Mouse (Mus musculus): ENCODE results near the gene Acin1. TPM values are rescaled to one million over a fixed set of nuclear protein-coding genes. Genes with fewer than 3 reads are reported as not detected.

The Acin1 gene
- polyA plus RNA-seq, 1 experiment from 2014 or later, result 150 TPM

GRCm38 (mm10) chr14:54687251-54687650, 520 bp upstream of the Acin1 start:
- H3K27me3 ChIP-seq (replicated peaks; ENCODE audit: low read depth, poor library complexity, severe bottlenecking), result no peaks in the 10 kb centered on the region
- peaks cover 26% of the 10 kb centered on the region for H3K4me1 ChIP-seq
- no peaks in the 10 kb centered on the region for H3K9me3 ChIP-seq
- H3K27ac ChIP-seq (replicated peaks), result peak overlapping the region; percentile 93
- WGBS, result 8% methylated on average over 8 of the region's 8 CpGs
- H3K36me3 ChIP-seq (replicated peaks), result peaks cover 48% of the 10 kb centered on the region
- peak overlapping the region; percentile 75 for H3K4me3 ChIP-seq
- no peak for DNase-seq (ENCODE audit: low spot score)

DNA sequence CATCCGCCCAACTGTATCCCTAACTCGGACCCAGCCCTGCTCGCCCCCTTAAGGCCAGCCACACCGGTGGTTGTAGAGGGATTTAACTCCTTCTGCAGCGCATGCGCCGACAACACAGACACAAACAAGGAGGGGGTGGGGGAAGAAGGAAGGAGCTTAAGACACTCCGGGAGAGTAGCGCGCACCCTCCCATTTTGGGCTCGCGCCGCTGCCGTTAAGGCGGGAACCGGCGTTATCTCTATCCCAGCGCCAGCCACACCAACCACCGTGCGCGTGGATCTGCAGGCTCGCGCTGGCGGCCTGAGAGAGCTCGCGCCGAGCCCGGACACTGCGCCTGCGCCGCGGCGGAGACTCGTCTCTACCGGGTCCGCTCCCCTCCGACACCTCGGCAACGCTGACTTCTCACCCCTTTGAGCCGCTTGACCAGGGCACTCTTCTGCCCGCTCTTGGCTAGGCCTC, 639 bp downstream of the Acin1 start, which contains the start of gene 1700123O20Rik:
Gene 1700123O20Rik (plus strand): TSS at position 154 of the 459 bp plus-strand sequence.
- WGBS, result 0% methylated on average over 41 of the region's 41 CpGs

GRCm38 (mm10) chr14:54685471-54685870, 1.3 kb downstream of the Acin1 start:
- peaks cover 26% of the 10 kb centered on the region for H3K4me1 ChIP-seq
- H3K4me3 ChIP-seq, result peak overlapping the region; percentile 75
- H3K27me3 ChIP-seq (replicated peaks; ENCODE audit: low read depth, poor library complexity, severe bottlenecking), result no peaks in the 10 kb centered on the region
- peaks cover 56% of the 10 kb centered on the region for H3K36me3 ChIP-seq (replicated peaks)
- 15% methylated on average over 8 of the region's 8 CpGs for WGBS
- no peak for DNase-seq (ENCODE audit: low spot score)
- peak overlapping the region; percentile 93 for H3K27ac ChIP-seq (replicated peaks)
- H3K9me3 ChIP-seq, result no peaks in the 10 kb centered on the region

More for the DNA sequence above, 639 bp downstream of the Acin1 start, which contains the start of gene 1700123O20Rik:
- peaks cover 26% of the 10 kb centered on the region for H3K4me1 ChIP-seq
- H3K9me3 ChIP-seq, result no peaks in the 10 kb centered on the region
- H3K36me3 ChIP-seq (replicated peaks), result peaks cover 57% of the 10 kb centered on the region
- peak; percentile 89 for DNase-seq (ENCODE audit: low spot score)
- no peaks in the 10 kb centered on the region for H3K27me3 ChIP-seq (replicated peaks; ENCODE audit: low read depth, poor library complexity, severe bottlenecking)
- peak within 1 kb of the TSS; percentile 75 for H3K4me3 ChIP-seq
- peak within 1 kb of the TSS; percentile 93 for H3K27ac ChIP-seq (replicated peaks)

- H3K9me3 ChIP-seq, result no peaks in the 10 kb centered on the region
- 93% methylated on average over 3 of the region's 3 CpGs for WGBS
- no peak overlapping the region for H3K4me3 ChIP-seq
- H3K36me3 ChIP-seq (replicated peaks), result peaks cover 64% of the 10 kb centered on the region
- peaks cover 12% of the 10 kb centered on the region for H3K4me1 ChIP-seq
- no peak for DNase-seq (ENCODE audit: low spot score)
- no peak overlapping the region for H3K27ac ChIP-seq (replicated peaks)
- no peaks in the 10 kb centered on the region for H3K27me3 ChIP-seq (replicated peaks; ENCODE audit: low read depth, poor library complexity, severe bottlenecking)
Observed at GRCm38 (mm10) chr14:54682396-54682795, 4.3 kb downstream of the Acin1 start.

GRCm38 (mm10) chr14:54678657-54679304, 8.0 kb downstream of the Acin1 start:
- 92% methylated on average over 16 of the region's 16 CpGs for WGBS
- Histone ChIP-seq H3K4me3 (no peak overlapping the region), H3K9me3 (no peaks in the 10 kb centered on the region), H3K4me1 (no peaks in the 10 kb centered on the region), H3K36me3 (replicated peaks) (peaks cover 96% of the 10 kb centered on the region), H3K27me3 (replicated peaks; ENCODE audit: low read depth, poor library complexity, severe bottlenecking) (no peaks in the 10 kb centered on the region), H3K27ac (replicated peaks) (no peak overlapping the region)
- DNase-seq (ENCODE audit: low spot score), result no peak

GRCm38 (mm10) chr14:54676290-54676689, 10.4 kb downstream of the Acin1 start:
- no peak overlapping the region for H3K27ac ChIP-seq (replicated peaks)
- 88% methylated on average over 5 of the region's 5 CpGs for WGBS
- DNase-seq (ENCODE audit: low spot score), result no peak
- no peaks in the 10 kb centered on the region for H3K9me3 ChIP-seq
- H3K4me3 ChIP-seq, result no peak overlapping the region
- peaks cover 95% of the 10 kb centered on the region for H3K36me3 ChIP-seq (replicated peaks)
- no peaks in the 10 kb centered on the region for H3K27me3 ChIP-seq (replicated peaks; ENCODE audit: low read depth, poor library complexity, severe bottlenecking)
- no peaks in the 10 kb centered on the region for H3K4me1 ChIP-seq

DNA sequence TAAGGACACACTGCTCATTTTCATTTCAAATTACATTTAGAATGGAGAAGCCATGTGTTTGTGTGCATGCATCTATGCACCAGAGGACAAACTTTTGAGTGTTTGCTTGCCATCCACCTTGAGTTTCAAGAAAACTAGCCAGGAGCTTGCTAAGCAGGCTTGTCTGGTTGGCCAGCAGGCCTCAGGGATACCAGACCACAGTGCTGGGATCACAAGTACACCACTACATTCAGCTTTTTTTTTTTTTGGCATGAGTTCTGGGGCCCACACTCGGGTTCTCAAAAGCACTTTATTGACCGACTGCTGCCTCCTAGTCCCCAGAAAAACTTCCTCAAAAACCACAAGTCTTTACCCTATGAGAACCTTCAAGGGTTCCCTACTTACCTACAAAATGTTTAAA, 12.4 kb downstream of the Acin1 start:
- Histone ChIP-seq H3K27me3 (replicated peaks; ENCODE audit: low read depth, poor library complexity, severe bottlenecking) (no peaks in the 10 kb centered on the region), H3K9me3 (no peaks in the 10 kb centered on the region), H3K36me3 (replicated peaks) (peaks cover 94% of the 10 kb centered on the region), H3K27ac (replicated peaks) (no peak overlapping the region), H3K4me1 (no peaks in the 10 kb centered on the region), H3K4me3 (no peak overlapping the region)
- DNase-seq (ENCODE audit: low spot score), result no peak
- WGBS, result 78% methylated on average over 2 of the region's 2 CpGs

- DNase-seq (ENCODE audit: low spot score), result peak; percentile 47
- Histone ChIP-seq H3K4me3 (no peak overlapping the region), H3K9me3 (no peaks in the 10 kb centered on the region), H3K4me1 (no peaks in the 10 kb centered on the region), H3K27me3 (replicated peaks; ENCODE audit: low read depth, poor library complexity, severe bottlenecking) (no peaks in the 10 kb centered on the region), H3K27ac (replicated peaks) (no peak overlapping the region), H3K36me3 (replicated peaks) (peaks cover 92% of the 10 kb centered on the region)
- 85% methylated on average over 4 of the region's 4 CpGs for WGBS
Observed at GRCm38 (mm10) chr14:54669381-54669780, 17.4 kb downstream of the Acin1 start.

DNA sequence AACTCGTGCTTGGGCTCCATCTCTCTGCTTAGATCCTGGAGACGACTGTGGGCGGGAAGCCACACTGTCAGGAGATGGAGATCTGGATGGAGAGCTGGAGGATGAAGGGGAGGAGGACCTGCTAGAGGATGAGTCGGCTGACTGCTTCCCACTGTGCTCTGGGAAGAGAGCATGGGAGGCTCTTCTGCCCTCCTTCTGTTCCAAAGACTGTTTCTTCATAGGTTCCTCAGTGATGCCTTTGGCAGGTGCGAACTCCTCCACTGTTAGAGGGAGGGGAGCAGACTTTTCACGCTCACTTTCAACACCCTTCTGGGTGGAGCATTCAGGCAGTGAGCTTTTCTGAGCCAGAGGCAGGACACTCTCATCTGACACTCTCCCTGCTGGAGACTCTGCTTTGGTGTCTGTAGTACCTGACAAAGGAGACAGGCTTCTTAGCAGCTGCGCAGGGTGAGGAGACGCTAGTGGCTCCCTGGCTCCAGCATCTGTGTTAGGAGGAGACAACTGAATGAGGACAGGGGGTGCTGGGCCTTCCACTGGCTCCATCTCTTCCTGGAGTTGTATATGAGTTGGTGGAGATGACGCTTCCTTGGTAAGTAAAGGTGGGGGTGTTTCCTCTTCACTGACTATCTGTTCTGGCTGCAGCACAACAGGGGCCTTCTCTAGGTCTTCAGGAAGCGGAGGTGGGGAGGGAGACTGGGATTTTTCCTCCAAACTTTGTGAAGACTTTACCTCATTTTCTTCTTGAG, 22.1 kb downstream of the Acin1 start:
- Histone ChIP-seq H3K36me3 (replicated peaks) (peaks cover 97% of the 10 kb centered on the region), H3K4me3 (no peak overlapping the region), H3K9me3 (no peaks in the 10 kb centered on the region), H3K4me1 (no peaks in the 10 kb centered on the region), H3K27me3 (replicated peaks; ENCODE audit: low read depth, poor library complexity, severe bottlenecking) (no peaks in the 10 kb centered on the region), H3K27ac (replicated peaks) (no peak overlapping the region)
- DNase-seq (ENCODE audit: low spot score), result no peak
- WGBS, result 91% methylated on average over 10 of the region's 10 CpGs

DNA sequence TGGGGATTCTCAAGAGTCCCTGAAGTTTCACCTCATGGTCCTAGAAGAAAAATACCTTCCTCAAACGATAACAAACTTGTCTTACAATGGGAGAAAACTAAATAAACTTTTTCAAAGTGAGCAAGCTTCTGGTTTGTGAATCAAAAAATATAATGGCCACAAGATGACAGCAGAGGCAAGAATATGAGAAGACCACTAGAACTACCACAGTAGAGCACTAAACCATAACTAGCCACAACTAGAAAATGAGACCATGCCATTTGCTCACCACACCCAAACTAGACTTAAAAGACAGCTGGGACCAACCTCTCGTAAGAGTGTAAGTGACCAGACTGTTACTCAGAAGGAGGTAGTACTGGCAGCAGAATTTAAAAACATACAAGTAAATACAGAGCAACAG, 26.7 kb downstream of the Acin1 start:
- WGBS, result 88% methylated on average over 2 of the region's 2 CpGs
- no peak for DNase-seq (ENCODE audit: low spot score)
- Histone ChIP-seq H3K36me3 (replicated peaks) (peaks cover 100% of the 10 kb centered on the region), H3K9me3 (no peaks in the 10 kb centered on the region), H3K27ac (replicated peaks) (no peak overlapping the region), H3K4me3 (no peak overlapping the region), H3K4me1 (no peaks in the 10 kb centered on the region), H3K27me3 (replicated peaks; ENCODE audit: low read depth, poor library complexity, severe bottlenecking) (no peaks in the 10 kb centered on the region)

DNA sequence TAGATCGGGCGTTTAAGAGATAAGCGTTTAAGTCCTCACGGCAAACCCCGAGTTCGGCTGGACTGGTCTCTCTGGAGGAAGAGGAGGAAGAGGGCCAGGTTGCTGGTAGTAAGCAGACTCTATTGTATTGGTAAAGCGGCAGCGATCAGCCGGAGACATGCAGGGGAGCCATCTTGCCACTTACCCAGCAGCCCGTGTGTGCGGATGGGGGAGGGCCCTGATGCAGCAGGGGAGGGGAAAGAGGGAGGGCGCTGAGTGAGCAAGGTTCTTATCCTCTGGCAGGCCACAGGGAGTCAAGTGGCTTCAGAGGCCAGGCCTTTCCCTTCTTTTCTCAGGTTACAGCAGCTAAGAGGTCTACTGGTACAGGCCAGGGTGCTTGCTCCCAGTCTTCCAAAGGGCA, 33.2 kb downstream of the Acin1 start:
- peak; percentile 94 for DNase-seq (ENCODE audit: low spot score)
- Histone ChIP-seq H3K4me1 (peaks cover 50% of the 10 kb centered on the region), H3K9me3 (no peaks in the 10 kb centered on the region), H3K4me3 (peak overlapping the region; percentile 80), H3K27ac (replicated peaks) (peak overlapping the region; percentile 95), H3K27me3 (replicated peaks; ENCODE audit: low read depth, poor library complexity, severe bottlenecking) (no peaks in the 10 kb centered on the region), H3K36me3 (replicated peaks) (peaks cover 79% of the 10 kb centered on the region)
- 0% methylated on average over 12 of the region's 12 CpGs for WGBS

DNA sequence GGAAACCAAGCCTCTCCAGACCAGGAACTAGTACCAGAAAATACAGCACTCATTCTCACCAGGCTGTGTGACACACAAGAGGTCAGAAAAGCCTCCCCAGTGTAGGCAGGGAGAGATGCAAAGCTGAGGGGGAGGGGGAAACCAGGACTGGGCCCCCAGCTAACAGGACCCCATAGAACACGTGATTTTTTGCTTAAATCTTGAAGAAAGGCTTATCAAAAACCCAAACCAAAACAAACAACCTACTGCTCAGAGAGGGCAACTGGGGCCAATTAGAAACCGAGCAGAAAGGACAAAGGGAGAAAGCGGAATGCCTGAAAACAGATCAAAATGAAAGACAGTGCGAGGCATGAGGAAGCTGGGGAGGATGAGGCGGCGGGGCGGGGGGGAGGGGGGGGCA, 33.9 kb downstream of the Acin1 start:
- peak overlapping the region; percentile 95 for H3K27ac ChIP-seq (replicated peaks)
- H3K27me3 ChIP-seq (replicated peaks; ENCODE audit: low read depth, poor library complexity, severe bottlenecking), result no peaks in the 10 kb centered on the region
- peak overlapping the region; percentile 80 for H3K4me3 ChIP-seq
- peak; percentile 43 for DNase-seq (ENCODE audit: low spot score)
- no peaks in the 10 kb centered on the region for H3K9me3 ChIP-seq
- WGBS, result 0% methylated on average over 7 of the region's 7 CpGs
- peaks cover 79% of the 10 kb centered on the region for H3K36me3 ChIP-seq (replicated peaks)
- H3K4me1 ChIP-seq, result peaks cover 52% of the 10 kb centered on the region

- Histone ChIP-seq H3K4me3 (peak overlapping the region; percentile 80), H3K27ac (replicated peaks) (peak overlapping the region; percentile 95), H3K36me3 (replicated peaks) (peaks cover 79% of the 10 kb centered on the region), H3K27me3 (replicated peaks; ENCODE audit: low read depth, poor library complexity, severe bottlenecking) (no peaks in the 10 kb centered on the region), H3K9me3 (no peaks in the 10 kb centered on the region), H3K4me1 (peaks cover 52% of the 10 kb centered on the region)
- DNase-seq (ENCODE audit: low spot score), result no peak
- 80% methylated on average over 4 of the region's 4 CpGs for WGBS
Observed at GRCm38 (mm10) chr14:54651556-54651955, 35.2 kb downstream of the Acin1 start.

All from embryonic facial prominence, embryonic 10.5 days (tissue).